Mouse (Mus musculus) embryonic fibroblast, embryonic 13.5 days (primary cell): ENCODE data around the gene Tex264.

Experiments
- CTCF ChIP-seq: IDR thresholded peaks from 2 replicates; pipeline ENCODE4 v1.5.1; 2011; ENCODE audit warnings: mild to moderate bottlenecking, control low read depth, low read length, moderate library complexity, borderline replicate concordance; ENCODE audit not compliant: insufficient read depth
- POLR2A ChIP-seq: IDR thresholded peaks from 2 replicates; pipeline ENCODE4 v1.6.1; 2011; ENCODE audit warnings: low read depth, mild to moderate bottlenecking, control low read depth, low read length, moderate library complexity

DNA sequence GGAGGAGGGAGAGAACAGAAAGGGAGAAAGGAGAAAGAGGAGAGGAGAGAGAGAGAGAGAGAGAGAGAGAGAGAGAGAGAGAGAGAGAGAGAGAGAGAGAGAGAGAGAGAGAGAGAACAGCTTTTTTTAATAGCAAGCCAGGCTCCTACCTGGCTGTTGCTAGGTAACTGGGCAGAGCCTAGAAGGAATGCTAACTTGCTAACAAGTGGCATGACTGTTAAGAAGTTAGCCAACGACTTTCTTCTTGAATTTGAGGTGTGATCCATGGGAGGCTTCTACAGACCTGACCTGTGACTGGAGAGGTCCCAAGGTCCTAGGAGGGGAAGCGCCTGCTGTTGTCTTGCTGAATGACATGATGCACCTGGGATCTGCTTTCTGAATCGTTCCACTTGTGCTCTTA lies 71.1 kb downstream of the Tex264 start:
- TF ChIP-seq CTCF, result no peak
- no peak for TF ChIP-seq POLR2A
